Mouse (Mus musculus): ENCODE measurements around the gene Myh1. TPM values are rescaled to one million over a fixed set of nuclear protein-coding genes. Genes with fewer than 3 reads are reported as not detected.

Myh1 gene
- polyA plus RNA-seq, 1 experiment from 2014 or later = 0.04 TPM

- H3K27ac ChIP-seq = no peak within 1 kb of the TSS
- no peak within 1 kb of the TSS for H3K4me3 ChIP-seq
- no peaks in the 10 kb centered on the region for H3K36me3 ChIP-seq
- no peak for DNase-seq (ENCODE audit: low spot score)
- 80% methylated on average over 5 of the region's 5 CpGs for WGBS
- H3K4me1 ChIP-seq = no peaks in the 10 kb centered on the region
- H3K9me3 ChIP-seq = no peaks in the 10 kb centered on the region
- H3K27me3 ChIP-seq (ENCODE audit: insufficient read depth, poor library complexity, severe bottlenecking) = no peaks in the 10 kb centered on the region
Observed at GRCm38 (mm10) chr11:67237481-67238079, 37.7 kb downstream of the Myh1 start, which contains the start of gene Myh4. Gene Myh4 (plus strand): TSS chr11:67238029.

DNA sequence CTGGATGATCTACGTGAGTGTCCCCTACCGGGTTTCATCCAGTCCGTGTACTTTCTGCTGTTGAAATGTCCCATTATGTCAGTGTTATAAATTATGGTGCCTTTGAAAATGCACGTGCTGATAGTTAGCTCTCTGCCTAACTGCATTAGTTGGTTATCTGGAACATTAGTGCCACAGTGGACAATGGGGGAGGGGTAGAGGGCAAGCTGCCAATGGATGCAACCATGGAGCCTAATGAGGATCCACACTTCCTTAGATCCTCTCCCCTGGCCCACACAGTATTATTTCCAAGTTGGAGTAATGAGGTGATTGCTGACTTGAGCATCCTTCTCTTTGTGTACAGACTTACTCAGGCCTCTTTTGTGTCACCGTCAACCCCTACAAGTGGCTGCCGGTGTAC is 41.2 kb downstream of the Myh1 start:
- no peaks in the 10 kb centered on the region for H3K36me3 ChIP-seq
- no peak overlapping the region for H3K4me3 ChIP-seq
- no peak for DNase-seq (ENCODE audit: low spot score)
- H3K4me1 ChIP-seq = no peaks in the 10 kb centered on the region
- H3K27ac ChIP-seq = no peak overlapping the region
- no peaks in the 10 kb centered on the region for H3K27me3 ChIP-seq (ENCODE audit: insufficient read depth, poor library complexity, severe bottlenecking)
- H3K9me3 ChIP-seq = no peaks in the 10 kb centered on the region
- 85% methylated on average over 6 of the region's 6 CpGs for WGBS

DNA sequence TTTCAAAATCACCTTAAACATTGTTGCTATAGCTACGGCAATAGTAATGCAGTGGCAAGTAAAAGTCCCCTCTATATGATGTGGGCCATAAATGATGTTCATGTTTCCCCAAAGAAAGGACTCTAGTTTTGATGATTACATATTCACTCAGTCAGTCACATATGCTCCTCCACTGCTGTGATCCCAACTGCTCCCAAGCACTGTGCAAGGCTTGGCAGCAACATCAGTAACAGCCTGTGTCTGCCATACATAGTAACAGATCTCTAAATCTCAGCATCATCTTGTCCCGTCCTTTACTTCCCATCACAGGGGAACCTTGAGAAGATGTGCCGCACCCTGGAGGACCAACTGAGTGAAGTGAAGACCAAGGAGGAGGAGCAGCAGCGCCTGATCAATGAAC is 53.8 kb downstream of the Myh1 start:
- DNase-seq (ENCODE audit: low spot score) = no peak
- Histone ChIP-seq H3K9me3 (no peaks in the 10 kb centered on the region), H3K27me3 (ENCODE audit: insufficient read depth, poor library complexity, severe bottlenecking) (no peaks in the 10 kb centered on the region), H3K4me1 (no peaks in the 10 kb centered on the region), H3K4me3 (no peak overlapping the region), H3K27ac (no peak overlapping the region), H3K36me3 (no peaks in the 10 kb centered on the region)
- 84% methylated on average over 4 of the region's 4 CpGs for WGBS

DNA sequence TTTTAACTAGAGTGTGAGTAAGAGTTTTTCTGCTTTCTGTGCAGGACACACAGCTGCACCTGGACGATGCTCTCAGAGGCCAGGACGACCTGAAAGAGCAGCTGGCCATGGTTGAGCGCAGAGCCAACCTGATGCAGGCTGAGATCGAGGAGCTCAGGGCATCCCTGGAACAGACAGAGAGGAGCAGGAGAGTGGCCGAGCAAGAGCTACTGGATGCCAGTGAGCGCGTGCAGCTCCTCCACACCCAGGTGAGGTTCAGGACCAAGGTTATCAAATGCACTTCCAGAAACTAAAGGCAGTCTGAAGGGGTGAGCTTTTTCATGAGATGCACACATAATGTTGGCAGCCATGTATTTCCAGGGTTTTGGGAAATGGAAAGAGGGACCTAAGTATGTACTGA is 57.2 kb downstream of the Myh1 start:
- Histone ChIP-seq H3K27me3 (ENCODE audit: insufficient read depth, poor library complexity, severe bottlenecking) (no peaks in the 10 kb centered on the region), H3K4me3 (no peak overlapping the region), H3K27ac (no peak overlapping the region), H3K36me3 (no peaks in the 10 kb centered on the region), H3K4me1 (no peaks in the 10 kb centered on the region), H3K9me3 (no peaks in the 10 kb centered on the region)
- DNase-seq (ENCODE audit: low spot score) = no peak
- 84% methylated on average over 7 of the region's 7 CpGs for WGBS

GRCm38 (mm10) chr11:67260956-67261355 is 61.1 kb downstream of the Myh1 start:
- Histone ChIP-seq H3K9me3 (no peaks in the 10 kb centered on the region), H3K4me1 (no peaks in the 10 kb centered on the region), H3K36me3 (no peaks in the 10 kb centered on the region), H3K27me3 (ENCODE audit: insufficient read depth, poor library complexity, severe bottlenecking) (no peaks in the 10 kb centered on the region), H3K27ac (no peak overlapping the region), H3K4me3 (no peak overlapping the region)
- no peak for DNase-seq (ENCODE audit: low spot score)
- 78% methylated on average over 6 of the region's 6 CpGs for WGBS

Other genes starting within 250 kb of the Myh1 start
- gene Tmem238l, start 243.4 kb upstream of the Myh1 start, polyA plus RNA-seq (2016; fragmentation: Nextera tagmentation; extraction: Ambion mirVana) = 0.28 TPM in 1 of 2 replicates, not detected in the other
- 1.7 and 1.8 TPM in 2 replicates for gene Tmem220, start 174.9 kb upstream of the Myh1 start, polyA plus RNA-seq (2016; fragmentation: Nextera tagmentation; extraction: Ambion mirVana)
- 21.7 and 22.6 TPM in 2 replicates for gene Adprm, start 147.5 kb upstream of the Myh1 start, polyA plus RNA-seq (2016; fragmentation: Nextera tagmentation; extraction: Ambion mirVana)
- gene Sco1, start 147.4 kb upstream of the Myh1 start, polyA plus RNA-seq (2016; fragmentation: Nextera tagmentation; extraction: Ambion mirVana) = 21.7 and 26.6 TPM in 2 replicates
- gene Myh3, start 121.8 kb upstream of the Myh1 start, polyA plus RNA-seq (2016; fragmentation: Nextera tagmentation; extraction: Ambion mirVana) = 0.04 TPM in 2 replicates
- not detected in 2 replicates for gene Myh2, start 29.0 kb upstream of the Myh1 start, polyA plus RNA-seq (2016; fragmentation: Nextera tagmentation; extraction: Ambion mirVana)
- 0.02 TPM in 1 of 2 replicates, not detected in the other for gene Myh4, start 38.0 kb downstream of the Myh1 start, polyA plus RNA-seq (2016; fragmentation: Nextera tagmentation; extraction: Ambion mirVana)
- 0.02 TPM in 1 of 2 replicates, not detected in the other for gene Myh8, start 77.1 kb downstream of the Myh1 start, polyA plus RNA-seq (2016; fragmentation: Nextera tagmentation; extraction: Ambion mirVana)
- 0.06 TPM in 1 of 2 replicates, not detected in the other for gene Myh13, start 121.6 kb downstream of the Myh1 start, polyA plus RNA-seq (2016; fragmentation: Nextera tagmentation; extraction: Ambion mirVana)

All from heart, embryonic 10.5 days (tissue).